12 mouse cellular contexts compared by ENCODE assay signal in genomic region chr3:87152111-87152738, GRCm38 (mm10). TPM values are rescaled to one million over a fixed set of nuclear protein-coding genes. Genes with fewer than 3 reads are reported as not detected.
DNase-seq lines count a peak whose midpoint lies in the region; ATAC-seq and TF ChIP-seq lines count a peak whose summit lies in the region.
"Had no signal": no experiment of that assay in that cellular context is flagged by ENCODE, and none has a peak within 500 bp of the region (broad histone marks: within the 10 kb centered on the region; RNA-seq: fewer than 3 reads in every experiment).

No protein-coding gene starts in this region.

- no peak for ATAC-seq in intestine, postnatal 0 days
- ATAC-seq in granulocyte monocyte progenitor cell, adult 5-6 weeks (replicated peaks; ENCODE audit: poor library complexity, severe bottlenecking): no peak

- no peak for TF ChIP-seq CTCF in embryonic fibroblast, embryonic 13.5 days (IDR thresholded peaks at IDR 0.05; ENCODE audit: borderline replicate concordance, insufficient read depth, low read length)
- no peak for TF ChIP-seq CTCF in intestine, postnatal 0 days (IDR thresholded peaks at IDR 0.05; ENCODE audit: low read depth)

- H3K27ac ChIP-seq in heart, embryonic 10.5 days: peak overlapping the region; percentile 96
- H3K27ac ChIP-seq in embryonic fibroblast, embryonic 13.5 days (ENCODE audit: insufficient read depth, low read length): peak overlapping the region; percentile 100
- peak overlapping the region; percentile 50 for H3K27ac ChIP-seq in intestine, postnatal 0 days (ENCODE audit: low read depth, low read length)
- H3K27ac ChIP-seq: liver, embryonic 15.5 days had no signal

- intact Hi-C loops in heart, postnatal 36 days (cut with DNase I): loop anchor here (2.0 kb wide), 1 partner anchor 21 kb away; no protein-coding TSS in a partner anchor

- no peak for DNase-seq in heart, embryonic 10.5 days (ENCODE audit: low spot score)
- DNase-seq in heart, postnatal 36 days: no peak
- DNase-seq in 3T3-L1 (ENCODE audit: low read depth, low spot score): peak; percentile 66
- no peak for DNase-seq in cerebellum, postnatal 25 days
- DNase-seq in spleen, postnatal 10 days (ENCODE audit: low spot score in 2 of 2): no peak
- DNase-seq: adrenal gland, adult 8-10 months; kidney, adult 18-20 months; thymus, postnatal 25 days had no signal

- WGBS in heart, embryonic 10.5 days: 68% methylated on average over 4 of the region's 4 CpGs
- 72% methylated on average over 4 of the region's 4 CpGs for WGBS in intestine, postnatal 0 days

- no peak for TF ChIP-seq POLR2A in embryonic fibroblast, embryonic 13.5 days (IDR thresholded peaks at IDR 0.05; ENCODE audit: low read depth, low read length)

- peaks cover 3% of the 10 kb centered on the region; the same call in 1 of the 2 replicates for H3K36me3 ChIP-seq in heart, embryonic 10.5 days
- no peaks in the 10 kb centered on the region for H3K36me3 ChIP-seq in intestine, postnatal 0 days (ENCODE audit: control insufficient read depth, insufficient read depth)
- H3K36me3 ChIP-seq: liver, embryonic 15.5 days had no signal

- H3K9ac ChIP-seq in intestine, postnatal 0 days (ENCODE audit: low read depth, low read length): no peak overlapping the region
- H3K9ac ChIP-seq: liver, embryonic 15.5 days had no signal

- no peaks in the 10 kb centered on the region for H3K27me3 ChIP-seq in heart, embryonic 10.5 days (ENCODE audit: insufficient read depth, poor library complexity, severe bottlenecking)
- no peaks in the 10 kb centered on the region for H3K27me3 ChIP-seq in intestine, postnatal 0 days (replicated peaks; ENCODE audit: control insufficient read depth, insufficient read depth, low read length)
- H3K27me3 ChIP-seq: liver, embryonic 15.5 days had no signal

- H3K4me2 ChIP-seq in intestine, postnatal 0 days (replicated peaks; ENCODE audit: low read depth): no peak overlapping the region
- H3K4me2 ChIP-seq: liver, embryonic 15.5 days had no signal

- H3K9me3 ChIP-seq in heart, embryonic 10.5 days: no peaks in the 10 kb centered on the region
- no peaks in the 10 kb centered on the region for H3K9me3 ChIP-seq in intestine, postnatal 0 days (ENCODE audit: control insufficient read depth)
- H3K9me3 ChIP-seq: liver, embryonic 15.5 days had no signal

- H3K4me3 ChIP-seq in heart, embryonic 10.5 days: no peak overlapping the region
- no peak overlapping the region for H3K4me3 ChIP-seq in embryonic fibroblast, embryonic 13.5 days (ENCODE audit: insufficient read depth, low read length)
- H3K4me3 ChIP-seq in intestine, postnatal 0 days (ENCODE audit: low read depth, low read length): no peak overlapping the region
- H3K4me3 ChIP-seq: liver, embryonic 15.5 days had no signal

- peaks cover 82% of the 10 kb centered on the region for H3K4me1 ChIP-seq in heart, embryonic 10.5 days
- peaks cover 53% of the 10 kb centered on the region for H3K4me1 ChIP-seq in embryonic fibroblast, embryonic 13.5 days (ENCODE audit: control insufficient read depth, insufficient read depth, low read length)
- 0 out of 2 replicates have a peak, but pooled peaks cover 6% of the 10 kb centered on the region for H3K4me1 ChIP-seq in intestine, postnatal 0 days (replicated peaks; ENCODE audit: control insufficient read depth, insufficient read depth, low read length)
- H3K4me1 ChIP-seq: liver, embryonic 15.5 days had no signal

RNA-seq across cellular contexts. Expression of gene Kirrel, which starts 22.3 kb away (rescaled TPM):
- 17.9 and 27.9 TPM in 2 replicates for polyA plus RNA-seq in heart, embryonic 10.5 days (2016; fragmentation: Nextera tagmentation; extraction: Ambion mirVana)
- total RNA-seq in heart, postnatal 36 days (2021): 1 to 10 TPM; 6.8 to 7.6 TPM
- polyA plus RNA-seq in embryonic fibroblast, embryonic 13.5 days (2011; ENCODE audit: insufficient read length, low read depth, missing spikeins): 89.7 and 101 TPM in 2 replicates
- 3.8 and 4.4 TPM in 2 replicates for polyA plus RNA-seq in intestine, postnatal 0 days (2015; fragmentation: Nextera tagmentation; extraction: Ambion mirVana)
- not detected in 2 replicates for total RNA-seq in granulocyte monocyte progenitor cell, adult 5-6 weeks (2014; fragmentation: Nextera tagmentation)
- total RNA-seq in granulocyte monocyte progenitor cell, adult 5-6 weeks (2017): not detected in 2 replicates

Comparison
In these comparisons a context has a peak if more than half of its experiments do, and no peak if none do; other contexts are left out.
1. H3K27ac ChIP-seq: peak in every context shown above with its lines; median percentile 100 in embryonic fibroblast, embryonic 13.5 days; 96 in heart, embryonic 10.5 days; 50 in intestine, postnatal 0 days.